Mouse (Mus musculus) CH12.LX (cell line): ENCODE data around the gene 4930555G01Rik. TPM values are rescaled to one million over a fixed set of nuclear protein-coding genes. Genes with fewer than 3 reads are reported as not detected.
"Not testable (repeated sequence)": the region's sequence is repeated elsewhere in the genome, so short reads cannot be mapped to it uniquely, and the experiment has no call there.

Experiments used
- DNase-seq: peaks from one replicate; pipeline ENCODE4 v3.0.0-alpha.2; 2013; ENCODE audit errors: extremely low read depth
- H3K27ac ChIP-seq: 2 replicates; pipeline ENCODE4 v1.5.1; 2012; ENCODE audit warnings: low read depth, mild to moderate bottlenecking, control low read depth, moderate library complexity; ENCODE audit not compliant: insufficient read depth
- H3K27me3 ChIP-seq: replicated peaks from 2 replicates; pipeline ENCODE3; 2012; ENCODE audit warnings: inconsistent platforms
- H3K36me3 ChIP-seq, 2 experiments: replicated peaks in 1 of 2; 2 replicates each; pipeline versions ENCODE3 to v1.6.1; 2012; ENCODE audit warnings: inconsistent platforms in 1 of 2, low read length in 1 of 2, mild to moderate bottlenecking in 1 of 2, mixed read lengths in 1 of 2, moderate library complexity in 1 of 2; ENCODE audit not compliant: control insufficient read depth in 1 of 2, insufficient read depth in 1 of 2
- H3K4me1 ChIP-seq, 2 experiments: 2 replicates each; pipeline ENCODE4 v1.6.1; 2012; ENCODE audit warnings: inconsistent platforms in 1 of 2, moderate library complexity in 1 of 2; ENCODE audit not compliant: insufficient read depth in 2 of 2, control insufficient read depth in 1 of 2
- H3K4me2 ChIP-seq: 2 replicates; pipeline ENCODE4 v1.6.1; 2012; ENCODE audit warnings: low read depth, mild to moderate bottlenecking, control low read depth; ENCODE audit not compliant: poor library complexity, insufficient read depth, severe bottlenecking
- H3K4me3 ChIP-seq, 3 experiments: fragments of 150-350 bp in 1 of 3; sonication (generic) in 1 of 3; replicated peaks in 1 of 3; 2 replicates each; pipeline versions ENCODE3 to v1.5.1; 2011 to 2012; ENCODE audit warnings: low read depth in 2 of 3, low read length in 2 of 3, mild to moderate bottlenecking in 2 of 3, moderate library complexity in 2 of 3, control low read depth in 1 of 3, improper control_type of control experiment in 1 of 3, inconsistent platforms in 1 of 3, mixed read lengths in 1 of 3; ENCODE audit not compliant: poor library complexity in 1 of 3
- H3K79me2 ChIP-seq: replicated peaks from 2 replicates; pipeline ENCODE4 v1.6.1; 2012; ENCODE audit warnings: mild to moderate bottlenecking, moderate library complexity; ENCODE audit not compliant: control insufficient read depth, poor library complexity, insufficient read depth, severe bottlenecking; ENCODE audit errors: extremely low read depth
- H3K9ac ChIP-seq: 2 replicates; pipeline ENCODE4 v1.6.1; 2012; ENCODE audit warnings: low read depth, mild to moderate bottlenecking, control low read depth, moderate library complexity; ENCODE audit not compliant: insufficient read depth
- H3K9me3 ChIP-seq: replicated peaks from 2 replicates; pipeline ENCODE3; 2012; ENCODE audit warnings: low read length, inconsistent platforms, mixed read lengths
- dilution Hi-C: fragments of 300-500 bp; cut with MboI; formaldehyde crosslinking; loops from 2 replicates; pipeline ENCODE4 v1.14.3; 2020; ENCODE audit warnings: low sequenced_read_pairs; ENCODE audit not compliant: extremely low pct_unique_long_range_greater_than_20kb, extremely low pct_ligation_motif_present
- in situ Hi-C: fragments of 300-500 bp; cut with MboI; formaldehyde crosslinking; loops from 3 replicates; pipeline ENCODE4 v1.14.3; 2019; ENCODE audit warnings: low sequenced_read_pairs, low pct_ligation_motif_present, low pct_unique_long_range_greater_than_20kb, mixed read lengths
- polyA plus RNA-seq: library from polyadenylated mRNA; unstranded; fragments of >175 nt; gene quantifications from 2 replicates; pipeline ENCODE4 v1.2.1, GENCODE M21; 2012; ENCODE audit warnings: low read depth; ENCODE audit not compliant: insufficient read length
- total RNA-seq, 2 experiments: library from RNA; depleted of rRNA; stranded (reverse); fragments of 300-350 nt in 1 of 2; fragments of >200 nt in 1 of 2; gene quantifications; 2 replicates each; pipeline ENCODE4 v1.2.3; 2012 to 2014

The 4930555G01Rik gene
- total RNA-seq (2012; rRNA removed) (not detected in 2 replicates), total RNA-seq (2014; rRNA removed) (not detected in 2 replicates), polyA plus RNA-seq (not detected in 2 replicates)

DNA sequence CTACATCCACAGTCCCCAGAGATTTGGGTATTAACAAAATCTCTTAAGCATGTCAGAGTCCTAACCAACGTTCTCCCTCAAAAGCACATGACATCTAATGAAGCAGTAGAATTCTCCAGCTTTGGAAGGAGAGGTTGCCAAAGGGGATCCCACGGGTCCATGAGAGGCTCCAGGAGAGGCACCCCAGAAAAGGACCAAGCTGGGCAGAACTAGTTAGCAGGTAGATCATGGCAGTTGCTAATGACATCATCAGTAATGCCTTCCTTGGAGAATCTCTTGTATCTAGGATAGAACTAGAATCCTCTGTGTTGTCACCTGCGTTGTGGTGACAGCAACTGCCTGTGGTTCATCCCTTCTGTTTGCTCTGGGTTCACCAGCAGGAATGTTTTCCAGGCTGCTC is at the start of gene 4930555G01Rik:
TSS of gene 4930555G01Rik (plus strand) at position 301 of the 400 bp plus-strand sequence.
- H3K36me3 ChIP-seq, H3K4me3 ChIP-seq, H3K9me3 ChIP-seq, H3K27me3 ChIP-seq, H3K27ac ChIP-seq, H3K79me2 ChIP-seq, DNase-seq, H3K4me1 ChIP-seq, H3K4me2 ChIP-seq, dilution Hi-C loops, in situ Hi-C loops, H3K9ac ChIP-seq: not testable (repeated sequence)

DNA sequence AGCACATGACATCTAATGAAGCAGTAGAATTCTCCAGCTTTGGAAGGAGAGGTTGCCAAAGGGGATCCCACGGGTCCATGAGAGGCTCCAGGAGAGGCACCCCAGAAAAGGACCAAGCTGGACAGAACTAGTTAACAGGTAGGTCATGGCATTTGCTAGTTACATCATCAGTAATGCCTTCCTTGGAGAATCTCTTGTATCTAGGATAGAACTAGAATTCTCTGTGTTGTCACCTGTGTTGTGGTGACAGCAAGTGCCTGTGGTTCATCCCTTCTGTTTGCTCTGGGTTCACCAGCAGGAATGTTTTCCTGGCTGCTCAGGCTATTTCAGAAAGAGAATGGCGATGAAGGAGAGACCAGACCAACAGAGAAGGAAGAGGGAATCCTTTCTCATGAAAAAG is 34.8 kb upstream of the 4930555G01Rik start, which contains the start of gene Gm3298:
TSS of gene Gm3298 (plus strand) at position 301 of the 400 bp plus-strand sequence.
- H3K9me3 ChIP-seq, DNase-seq, H3K27me3 ChIP-seq, H3K4me2 ChIP-seq, H3K9ac ChIP-seq, H3K4me1 ChIP-seq, dilution Hi-C loops, in situ Hi-C loops, H3K79me2 ChIP-seq, H3K4me3 ChIP-seq, H3K27ac ChIP-seq, H3K36me3 ChIP-seq: not testable (repeated sequence)

DNA sequence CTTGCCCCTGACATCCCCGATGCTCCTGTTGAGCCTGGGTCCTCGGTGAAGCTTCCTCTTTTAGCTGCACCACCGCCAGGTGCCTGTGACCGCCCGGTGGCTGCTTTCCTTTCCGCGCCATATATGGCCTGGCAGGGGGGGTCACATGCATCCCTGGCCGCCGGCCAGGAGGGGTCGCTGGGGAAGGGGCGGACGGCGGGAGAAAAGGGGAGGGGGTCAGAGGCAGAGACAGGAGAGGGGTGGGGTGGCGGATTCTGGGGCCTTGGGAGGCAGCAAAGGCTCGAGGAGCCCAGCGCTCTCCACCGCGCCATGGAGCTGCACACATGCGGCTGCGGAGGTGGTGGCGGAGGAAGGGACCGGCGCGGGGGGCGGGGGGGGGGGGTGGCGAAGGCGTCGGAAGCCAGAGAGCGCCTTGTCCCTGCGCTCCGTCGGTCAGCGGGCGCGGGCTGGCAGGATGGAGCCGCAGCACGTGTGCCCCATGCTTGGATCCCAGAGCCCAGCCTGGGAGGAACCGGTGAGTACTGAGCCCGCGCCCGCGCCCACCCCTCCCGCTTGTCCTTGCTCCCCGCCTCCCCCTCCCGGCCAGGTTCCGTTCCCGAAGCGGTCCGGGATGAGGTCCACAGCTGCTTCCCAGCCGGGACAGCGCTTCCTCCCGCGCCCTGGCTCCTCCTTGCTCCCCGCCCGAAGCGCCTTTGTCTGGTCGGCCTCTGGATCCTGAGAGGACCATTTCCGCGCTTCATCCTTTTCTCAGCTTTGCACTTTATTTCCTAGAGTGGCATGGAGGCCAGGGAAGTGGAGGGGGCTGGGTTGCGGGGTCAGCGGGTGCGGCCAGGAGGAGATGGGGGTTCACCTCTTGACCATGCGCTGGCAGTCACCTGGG is 20.4 kb downstream of the 4930555G01Rik start, which contains the start of gene Gm8281:
TSS of gene Gm8281 (plus strand) at position 430 of the 880 bp plus-strand sequence.
- H3K27ac ChIP-seq, in situ Hi-C loops, H3K4me2 ChIP-seq, H3K4me1 ChIP-seq, dilution Hi-C loops, H3K9ac ChIP-seq, H3K79me2 ChIP-seq, H3K27me3 ChIP-seq, H3K4me3 ChIP-seq, DNase-seq, H3K36me3 ChIP-seq, H3K9me3 ChIP-seq: not testable (repeated sequence)

Other genes with a start within 250 kb of the 4930555G01Rik start
- gene Gm3269, start 212.5 kb upstream of the 4930555G01Rik start, total RNA-seq (2012; rRNA removed), result not detected in 2 replicates
- gene Gm3269, start 212.5 kb upstream of the 4930555G01Rik start, total RNA-seq (2014; rRNA removed), result not detected in 2 replicates
- gene Gm3269, start 212.5 kb upstream of the 4930555G01Rik start, polyA plus RNA-seq, result not detected in 2 replicates
- not detected in 2 replicates for gene Gm3264, start 195.1 kb upstream of the 4930555G01Rik start, total RNA-seq (2012; rRNA removed)
- gene Gm3264, start 195.1 kb upstream of the 4930555G01Rik start, total RNA-seq (2014; rRNA removed), result not detected in 2 replicates
- not detected in 2 replicates for gene Gm3264, start 195.1 kb upstream of the 4930555G01Rik start, polyA plus RNA-seq
- gene Gm3278, start 158.2 kb upstream of the 4930555G01Rik start, total RNA-seq (2012; rRNA removed), result not detected in 2 replicates
- not detected in 2 replicates for gene Gm3278, start 158.2 kb upstream of the 4930555G01Rik start, total RNA-seq (2014; rRNA removed)
- not detected in 2 replicates for gene Gm3278, start 158.2 kb upstream of the 4930555G01Rik start, polyA plus RNA-seq
- gene Gm8297, start 66.7 kb upstream of the 4930555G01Rik start, total RNA-seq (2012; rRNA removed), result not detected in 2 replicates
- not detected in 2 replicates for gene Gm8297, start 66.7 kb upstream of the 4930555G01Rik start, total RNA-seq (2014; rRNA removed)
- gene Gm8297, start 66.7 kb upstream of the 4930555G01Rik start, polyA plus RNA-seq, result not detected in 2 replicates
- gene Gm3298, start 34.7 kb upstream of the 4930555G01Rik start, total RNA-seq (2012; rRNA removed), result not detected in 2 replicates
- gene Gm3298, start 34.7 kb upstream of the 4930555G01Rik start, total RNA-seq (2014; rRNA removed), result not detected in 2 replicates
- gene Gm3298, start 34.7 kb upstream of the 4930555G01Rik start, polyA plus RNA-seq, result not detected in 2 replicates
- not detected in 2 replicates for gene Gm8281, start 20.4 kb downstream of the 4930555G01Rik start, total RNA-seq (2012; rRNA removed)
- not detected in 2 replicates for gene Gm8281, start 20.4 kb downstream of the 4930555G01Rik start, total RNA-seq (2014; rRNA removed)
- gene Gm8281, start 20.4 kb downstream of the 4930555G01Rik start, polyA plus RNA-seq, result not detected in 2 replicates
- gene Gm8279, start 80.9 kb downstream of the 4930555G01Rik start, total RNA-seq (2012; rRNA removed), result not detected in 2 replicates
- gene Gm8279, start 80.9 kb downstream of the 4930555G01Rik start, total RNA-seq (2014; rRNA removed), result not detected in 2 replicates
- not detected in 2 replicates for gene Gm8279, start 80.9 kb downstream of the 4930555G01Rik start, polyA plus RNA-seq
- not detected in 2 replicates for gene Gm3317, start 113.9 kb downstream of the 4930555G01Rik start, total RNA-seq (2012; rRNA removed)
- not detected in 2 replicates for gene Gm3317, start 113.9 kb downstream of the 4930555G01Rik start, total RNA-seq (2014; rRNA removed)
- gene Gm3317, start 113.9 kb downstream of the 4930555G01Rik start, polyA plus RNA-seq, result not detected in 2 replicates
- gene Gm8271, start 135.2 kb downstream of the 4930555G01Rik start, total RNA-seq (2012; rRNA removed), result not detected in 2 replicates
- gene Gm8271, start 135.2 kb downstream of the 4930555G01Rik start, total RNA-seq (2014; rRNA removed), result not detected in 2 replicates
- not detected in 2 replicates for gene Gm8271, start 135.2 kb downstream of the 4930555G01Rik start, polyA plus RNA-seq
- gene Gm3526, start 210.0 kb downstream of the 4930555G01Rik start, total RNA-seq (2012; rRNA removed), result not detected in 2 replicates
- not detected in 2 replicates for gene Gm3526, start 210.0 kb downstream of the 4930555G01Rik start, total RNA-seq (2014; rRNA removed)
- not detected in 2 replicates for gene Gm3526, start 210.0 kb downstream of the 4930555G01Rik start, polyA plus RNA-seq